Mouse (Mus musculus) monocyte, adult 5-6 weeks (primary cell): Measurements from ENCODE around the gene Gp9. TPM values are rescaled to one million over a fixed set of nuclear protein-coding genes. Genes with fewer than 3 reads are reported as not detected.
A peak's percentile ranks its signal among the peaks of the same experiment; 100 is the strongest.

Experiments used
- ATAC-seq: fragments of 153-309, 156-312 bp; replicated peaks from 2 replicates; pipeline ENCODE4 v1.8.0; 2017; ENCODE audit warnings: mild to moderate bottlenecking; ENCODE audit not compliant: low TSS enrichment, insufficient number of reproducible peaks, severe bottlenecking, poor library complexity, low FRiP score
- total RNA-seq: library from RNA; stranded (forward); fragments of 200-1000, 200-491, 200-594 nt; gene quantifications from 3 replicates; pipeline ENCODE4 v1.2.3, GENCODE M21; 2017

Gene Gp9
- total RNA-seq, 1 experiment from 2014 or later: 1.9 TPM

- no peak for ATAC-seq
Observed at GRCm38 (mm10) chr6:87804036-87804435, 26.2 kb downstream of the Gp9 start.

- ATAC-seq: no peak
Observed at GRCm38 (mm10) chr6:87804886-87805285, 27.0 kb downstream of the Gp9 start.

GRCm38 (mm10) chr6:87805448-87805847 lies 27.6 kb downstream of the Gp9 start:
- ATAC-seq: no peak

GRCm38 (mm10) chr6:87806028-87806427 lies 28.2 kb downstream of the Gp9 start:
- peak; percentile 81 for ATAC-seq

- ATAC-seq: no peak
Observed at GRCm38 (mm10) chr6:87806857-87807256, 29.0 kb downstream of the Gp9 start.

GRCm38 (mm10) chr6:87807735-87808440 lies 30.0 kb downstream of the Gp9 start:
- ATAC-seq: no peak

GRCm38 (mm10) chr6:87808521-87808920 lies 30.6 kb downstream of the Gp9 start:
- no peak for ATAC-seq

GRCm38 (mm10) chr6:87809144-87809543 lies 31.3 kb downstream of the Gp9 start:
- ATAC-seq: 0 out of 2 replicates have a peak, but pooled peaks have one; percentile 7

GRCm38 (mm10) chr6:87809651-87810161 lies 31.8 kb downstream of the Gp9 start:
- no peak for ATAC-seq

- ATAC-seq: no peak
Observed at GRCm38 (mm10) chr6:87810311-87810710, 32.4 kb downstream of the Gp9 start.

GRCm38 (mm10) chr6:87810713-87811669 lies 33.1 kb downstream of the Gp9 start:
- peak; percentile 3; the same call in 1 of the 2 replicates for ATAC-seq

- peak; percentile 68 for ATAC-seq
Observed at GRCm38 (mm10) chr6:87811675-87812338, 33.9 kb downstream of the Gp9 start, which contains the start of gene Rab43. Gene Rab43, minus strand, starts transcription at chr6:87812164.

- no peak for ATAC-seq
Observed at GRCm38 (mm10) chr6:87812656-87813055, 34.8 kb downstream of the Gp9 start.

- ATAC-seq: no peak
Observed at GRCm38 (mm10) chr6:87814486-87814885, 36.6 kb downstream of the Gp9 start.

- ATAC-seq: no peak
Observed at GRCm38 (mm10) chr6:87820366-87820765, 42.5 kb downstream of the Gp9 start.
